Mouse (Mus musculus) C2C12 (cell line): ENCODE results near the gene Fkbp11.

Experiments
- CEBPB ChIP-seq: IDR thresholded peaks from one replicate; pipeline ENCODE4 v1.6.1; 2011; ENCODE audit warnings: low read depth, mild to moderate bottlenecking, control low read depth, moderate library complexity
- CTCF ChIP-seq: IDR thresholded peaks from one replicate; pipeline ENCODE4 v1.5.1; 2011; ENCODE audit not compliant: control insufficient read depth, insufficient read depth, insufficient read length
- FOSL1 ChIP-seq: IDR thresholded peaks from one replicate; pipeline ENCODE4 v1.8.0; 2011; ENCODE audit warnings: mild to moderate bottlenecking, low read length; ENCODE audit not compliant: poor library complexity, insufficient read depth, severe bottlenecking
- MAX ChIP-seq: IDR thresholded peaks from one replicate; pipeline ENCODE4 v1.6.1; 2011; ENCODE audit warnings: mild to moderate bottlenecking, control low read depth
- USF1 ChIP-seq: IDR thresholded peaks from one replicate; pipeline ENCODE4 v1.6.1; 2011; ENCODE audit warnings: low read depth, mild to moderate bottlenecking, control low read depth, moderate library complexity

DNA sequence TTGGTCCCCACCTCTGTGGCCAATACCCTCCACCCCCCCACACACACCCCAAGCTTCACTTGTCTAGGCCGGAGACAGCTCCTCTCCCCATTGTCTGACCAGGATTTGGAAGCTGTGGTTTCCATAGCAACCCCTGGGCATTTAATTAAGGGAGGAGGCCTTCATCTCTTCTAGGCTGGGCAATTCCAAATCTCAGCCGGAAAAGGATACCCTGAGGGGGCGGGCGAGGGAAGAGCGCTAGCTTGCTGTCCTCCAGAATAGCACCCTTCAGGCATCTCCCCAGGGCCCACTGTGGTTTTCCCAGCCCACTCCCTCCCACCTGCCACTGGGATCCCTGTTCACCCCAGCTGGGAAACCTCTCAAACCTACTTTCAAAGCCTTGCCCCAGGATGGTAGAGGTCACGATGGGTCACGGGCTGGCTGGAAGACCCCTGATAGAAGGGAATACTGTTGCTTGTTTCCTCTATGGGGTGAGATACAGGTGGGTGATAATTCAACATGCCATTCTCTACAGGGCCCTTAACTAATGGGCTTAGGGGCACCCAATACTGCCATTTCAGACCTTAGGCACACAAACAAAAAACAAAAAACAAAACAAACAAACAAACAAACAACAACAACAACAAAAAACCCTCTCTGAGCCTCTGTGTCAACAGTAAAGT is 36.4 kb downstream of the Fkbp11 start:
- no peak for TF ChIP-seq CTCF
- no peak for TF ChIP-seq CEBPB
- TF ChIP-seq MAX, result no peak
- TF ChIP-seq USF1, result no peak
- no peak for TF ChIP-seq FOSL1
